Mouse (Mus musculus) CH12.LX (cell line): ENCODE measurements at regions not wholly inside any gene's neighbourhood (a gene's known extent, or its start where the extent isn't known, plus 50 kb on each side); places are given as distances from the start of the nearest gene placed in this dataset.

Experiments used
- DNase-seq: peaks from one replicate; pipeline ENCODE4 v3.0.0-alpha.2; 2013; ENCODE audit errors: extremely low read depth
- H3K27ac ChIP-seq: 2 replicates; pipeline ENCODE4 v1.5.1; 2012; ENCODE audit warnings: low read depth, mild to moderate bottlenecking, control low read depth, moderate library complexity; ENCODE audit not compliant: insufficient read depth
- H3K27me3 ChIP-seq: replicated peaks from 2 replicates; pipeline ENCODE3; 2012; ENCODE audit warnings: inconsistent platforms
- H3K36me3 ChIP-seq, 2 experiments: replicated peaks in 1 of 2; 2 replicates each; pipeline versions ENCODE3 to v1.6.1; 2012; ENCODE audit warnings: inconsistent platforms in 1 of 2, low read length in 1 of 2, mild to moderate bottlenecking in 1 of 2, mixed read lengths in 1 of 2, moderate library complexity in 1 of 2; ENCODE audit not compliant: control insufficient read depth in 1 of 2, insufficient read depth in 1 of 2
- H3K4me1 ChIP-seq, 2 experiments: 2 replicates each; pipeline ENCODE4 v1.6.1; 2012; ENCODE audit warnings: inconsistent platforms in 1 of 2, moderate library complexity in 1 of 2; ENCODE audit not compliant: insufficient read depth in 2 of 2, control insufficient read depth in 1 of 2
- H3K4me2 ChIP-seq: 2 replicates; pipeline ENCODE4 v1.6.1; 2012; ENCODE audit warnings: low read depth, mild to moderate bottlenecking, control low read depth; ENCODE audit not compliant: poor library complexity, insufficient read depth, severe bottlenecking
- H3K4me3 ChIP-seq, 3 experiments: fragments of 150-350 bp in 1 of 3; sonication (generic) in 1 of 3; replicated peaks in 1 of 3; 2 replicates each; pipeline versions ENCODE3 to v1.5.1; 2011 to 2012; ENCODE audit warnings: low read depth in 2 of 3, low read length in 2 of 3, mild to moderate bottlenecking in 2 of 3, moderate library complexity in 2 of 3, control low read depth in 1 of 3, improper control_type of control experiment in 1 of 3, inconsistent platforms in 1 of 3, mixed read lengths in 1 of 3; ENCODE audit not compliant: poor library complexity in 1 of 3
- H3K79me2 ChIP-seq: replicated peaks from 2 replicates; pipeline ENCODE4 v1.6.1; 2012; ENCODE audit warnings: mild to moderate bottlenecking, moderate library complexity; ENCODE audit not compliant: control insufficient read depth, poor library complexity, insufficient read depth, severe bottlenecking; ENCODE audit errors: extremely low read depth
- H3K9ac ChIP-seq: 2 replicates; pipeline ENCODE4 v1.6.1; 2012; ENCODE audit warnings: low read depth, mild to moderate bottlenecking, control low read depth, moderate library complexity; ENCODE audit not compliant: insufficient read depth
- H3K9me3 ChIP-seq: replicated peaks from 2 replicates; pipeline ENCODE3; 2012; ENCODE audit warnings: low read length, inconsistent platforms, mixed read lengths
- BHLHE40 ChIP-seq: IDR thresholded peaks from 2 replicates; pipeline ENCODE4 v1.6.1; 2011; ENCODE audit warnings: mild to moderate bottlenecking, low read depth, low read length, improper control_type of control experiment
- CHD2 ChIP-seq: IDR thresholded peaks from 2 replicates; pipeline ENCODE4 v1.6.1; 2011; ENCODE audit warnings: low read length, improper control_type of control experiment
- CTCF ChIP-seq, 2 experiments: IDR thresholded peaks in 1 of 2; conservative IDR thresholded peaks in 1 of 2; 2 replicates each; pipeline ENCODE4 v1.5.1; 2011 to 2012; ENCODE audit warnings: low read depth in 2 of 2, low read length in 2 of 2, improper control_type of control experiment in 1 of 2, inconsistent platforms in 1 of 2, mild to moderate bottlenecking in 1 of 2, moderate library complexity in 1 of 2
- EP300 ChIP-seq: IDR thresholded peaks from 2 replicates; pipeline ENCODE4 v1.6.1; 2011; ENCODE audit warnings: low read length, improper control_type of control experiment
- ETS1 ChIP-seq: conservative IDR thresholded peaks from 2 replicates; pipeline ENCODE4 v1.6.1; 2012; ENCODE audit warnings: low read depth, mild to moderate bottlenecking, inconsistent platforms, low read length, improper control_type of control experiment, moderate library complexity
- GABPA ChIP-seq: IDR thresholded peaks from 2 replicates; pipeline ENCODE4 v1.6.1; 2012; ENCODE audit warnings: low read depth, low read length, improper control_type of control experiment, inconsistent platforms; ENCODE audit not compliant: insufficient replicate concordance
- IRF4 ChIP-seq: IDR thresholded peaks from 2 replicates; pipeline ENCODE4 v1.6.1; 2014; ENCODE audit warnings: low read depth, mild to moderate bottlenecking, inconsistent platforms, low read length, improper control_type of control experiment
- JUND ChIP-seq: conservative IDR thresholded peaks from 2 replicates; pipeline ENCODE4 v1.6.1; 2011; ENCODE audit warnings: low read depth, low read length, improper control_type of control experiment
- MAX ChIP-seq: IDR thresholded peaks from 2 replicates; pipeline ENCODE4 v1.6.1; 2011; ENCODE audit warnings: low read length, improper control_type of control experiment
- MAZ ChIP-seq: IDR thresholded peaks from 2 replicates; pipeline ENCODE4 v1.6.1; 2012; ENCODE audit warnings: low read depth, mild to moderate bottlenecking, inconsistent platforms, low read length, improper control_type of control experiment, moderate library complexity
- MEF2A ChIP-seq: IDR thresholded peaks from 2 replicates; pipeline ENCODE4 v1.6.1; 2014; ENCODE audit warnings: low read depth, mild to moderate bottlenecking, inconsistent platforms, low read length, improper control_type of control experiment, borderline replicate concordance
- MYC ChIP-seq: IDR thresholded peaks from 2 replicates; pipeline ENCODE4 v1.6.1; 2011; ENCODE audit warnings: low read depth, mild to moderate bottlenecking, improper control_type of control experiment, low read length
- NELFE ChIP-seq: IDR thresholded peaks from 2 replicates; pipeline ENCODE4 v1.6.1; 2011; ENCODE audit warnings: low read depth, low read length, improper control_type of control experiment
- NRF1 ChIP-seq: IDR thresholded peaks from 2 replicates; pipeline ENCODE4 v1.6.1; 2014; ENCODE audit warnings: low read depth, mild to moderate bottlenecking, inconsistent platforms, low read length, improper control_type of control experiment, moderate library complexity
- PAX5 ChIP-seq: IDR thresholded peaks from 2 replicates; pipeline ENCODE4 v1.6.1; 2012; ENCODE audit warnings: low read length, inconsistent platforms, mixed read lengths
- POLR2A ChIP-seq: IDR thresholded peaks from 2 replicates; pipeline ENCODE4 v1.6.1; 2011; ENCODE audit warnings: low read depth, mild to moderate bottlenecking, improper control_type of control experiment, low read length
- POLR2AphosphoS2 ChIP-seq: IDR thresholded peaks from 2 replicates; pipeline ENCODE4 v1.6.1; 2011; ENCODE audit warnings: low read depth, low read length, improper control_type of control experiment
- RAD21 ChIP-seq: IDR thresholded peaks from 2 replicates; pipeline ENCODE4 v1.6.1; 2011; ENCODE audit warnings: low read depth, mild to moderate bottlenecking, low read length, improper control_type of control experiment, moderate library complexity
- SIN3A ChIP-seq: IDR thresholded peaks from 2 replicates; pipeline ENCODE4 v1.6.1; 2012; ENCODE audit warnings: low read length, improper control_type of control experiment, inconsistent platforms
- TBP ChIP-seq: conservative IDR thresholded peaks from 2 replicates; pipeline ENCODE4 v1.6.1; 2011; ENCODE audit warnings: low read depth, low read length, improper control_type of control experiment
- TCF12 ChIP-seq: IDR thresholded peaks from 2 replicates; pipeline ENCODE4 v1.6.1; 2014; ENCODE audit warnings: low read depth, mild to moderate bottlenecking, inconsistent platforms, low read length, improper control_type of control experiment
- UBTF ChIP-seq: IDR thresholded peaks from 2 replicates; pipeline ENCODE4 v1.6.1; 2012; ENCODE audit warnings: low read depth, mild to moderate bottlenecking, inconsistent platforms, low read length, improper control_type of control experiment, moderate library complexity
- USF1 ChIP-seq: IDR thresholded peaks from 2 replicates; pipeline ENCODE4 v1.6.1; 2014; ENCODE audit warnings: low read depth, mild to moderate bottlenecking, inconsistent platforms, low read length, improper control_type of control experiment
- USF2 ChIP-seq: conservative IDR thresholded peaks from 2 replicates; pipeline ENCODE4 v1.6.1; 2011; ENCODE audit warnings: low read depth, low read length, improper control_type of control experiment
- ZC3H11A ChIP-seq: IDR thresholded peaks from 2 replicates; pipeline ENCODE4 v1.6.1; 2012; ENCODE audit warnings: low read depth, mild to moderate bottlenecking, inconsistent platforms, low read length, improper control_type of control experiment
- ZKSCAN1 ChIP-seq: IDR thresholded peaks from 2 replicates; pipeline ENCODE4 v1.6.1; 2012; ENCODE audit warnings: low read depth, inconsistent platforms, low read length, improper control_type of control experiment, borderline replicate concordance
- ZNF384 ChIP-seq: IDR thresholded peaks from 2 replicates; pipeline ENCODE4 v1.6.1; 2012; ENCODE audit warnings: low read depth, low read length, improper control_type of control experiment, inconsistent platforms
- dilution Hi-C: fragments of 300-500 bp; cut with MboI; formaldehyde crosslinking; loops from 2 replicates; pipeline ENCODE4 v1.14.3; 2020; ENCODE audit warnings: low sequenced_read_pairs; ENCODE audit not compliant: extremely low pct_unique_long_range_greater_than_20kb, extremely low pct_ligation_motif_present
- in situ Hi-C: fragments of 300-500 bp; cut with MboI; formaldehyde crosslinking; loops from 3 replicates; pipeline ENCODE4 v1.14.3; 2019; ENCODE audit warnings: low sequenced_read_pairs, low pct_ligation_motif_present, low pct_unique_long_range_greater_than_20kb, mixed read lengths

DNA sequence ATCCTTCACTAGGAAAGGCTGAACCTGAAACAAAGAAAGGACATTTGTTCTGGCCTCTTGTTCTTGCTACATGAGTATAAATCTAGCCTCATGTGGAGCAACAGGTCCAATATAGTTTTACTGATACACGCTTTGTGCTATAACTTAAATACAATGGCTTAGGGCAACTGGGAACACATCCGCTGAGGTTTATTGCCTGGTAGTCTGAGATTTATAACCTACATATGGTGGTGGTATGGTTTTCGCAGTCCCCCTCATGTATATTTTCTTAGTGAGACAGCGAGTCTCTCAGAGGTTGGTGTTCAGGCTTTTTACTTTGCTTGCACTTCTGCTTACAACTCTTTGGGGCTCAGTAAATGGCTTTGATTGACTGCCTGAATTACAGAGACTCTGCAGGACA, 613.6 kb upstream of the Pkn2 start:
- Histone ChIP-seq H3K4me3 (no peak overlapping the region), H3K79me2 (no peaks in the 10 kb centered on the region), H3K36me3 (no peaks in the 10 kb centered on the region), H3K27me3 (no peaks in the 10 kb centered on the region), H3K9ac (no peak overlapping the region), H3K9me3 (no peaks in the 10 kb centered on the region), H3K4me1 (no peaks in the 10 kb centered on the region), H3K4me2 (no peak overlapping the region)
- dilution Hi-C loops (no loop called here), in situ Hi-C loops (no loop called here)
- no peak for DNase-seq
- no peak for TF ChIP-seq USF1
- TF ChIP-seq PAX5, result no peak
- TF ChIP-seq NRF1, result no peak
- TF ChIP-seq RAD21, result no peak
- no peak for TF ChIP-seq UBTF
- no peak for TF ChIP-seq USF2
- no peak for TF ChIP-seq MEF2A
- no peak for TF ChIP-seq BHLHE40
- TF ChIP-seq ZNF384, result no peak
- TF ChIP-seq ZC3H11A, result no peak
- TF ChIP-seq NELFE, result no peak
- no peak for TF ChIP-seq SIN3A
- TF ChIP-seq ETS1, result no peak
- no peak for TF ChIP-seq MAZ
- no peak for TF ChIP-seq MYC
- TF ChIP-seq EP300, result no peak
- no peak for TF ChIP-seq POLR2A
- TF ChIP-seq GABPA, result no peak
- TF ChIP-seq MAX, result no peak
- TF ChIP-seq POLR2AphosphoS2, result no peak
- TF ChIP-seq, all 38 proteins: peak for 0
- H3K27ac ChIP-seq, result no peak overlapping the region

DNA sequence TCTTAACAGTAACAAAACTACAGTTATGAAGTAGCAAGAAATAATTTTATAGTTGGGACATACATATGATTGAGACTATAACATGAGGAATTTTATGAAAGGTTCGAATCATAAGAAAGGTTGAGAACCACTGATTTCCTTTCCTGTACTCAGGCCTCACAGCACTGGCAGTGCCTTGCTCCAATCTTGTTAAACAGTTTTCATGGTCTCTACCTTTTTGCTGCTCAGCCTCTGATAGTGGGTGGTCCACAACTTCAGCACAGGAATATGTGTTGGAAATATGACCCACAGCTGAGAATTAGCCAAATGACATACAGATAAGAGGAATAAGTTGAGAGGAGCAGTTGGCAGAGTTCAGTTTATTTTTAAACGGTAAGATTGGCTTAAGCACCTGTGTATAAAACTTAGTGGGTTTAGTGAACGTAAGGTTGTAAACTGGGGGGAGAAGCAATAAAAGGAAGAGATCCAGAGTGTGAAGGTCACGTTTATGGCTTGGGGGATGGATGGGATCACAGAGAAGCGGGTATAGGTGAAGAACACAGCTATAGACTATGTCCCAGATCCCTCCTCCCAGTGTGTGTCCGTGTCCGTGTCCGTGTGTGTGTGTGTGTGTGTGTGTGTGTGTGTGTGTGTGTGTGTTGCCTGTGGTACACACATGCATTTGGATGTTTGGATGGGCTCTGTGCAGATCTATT, 596.3 kb upstream of the Pkn2 start:
- H3K4me1 ChIP-seq, result no peaks in the 10 kb centered on the region
- DNase-seq, result no peak
- no peak overlapping the region for H3K27ac ChIP-seq
- no peak overlapping the region for H3K4me3 ChIP-seq
- no peaks in the 10 kb centered on the region for H3K36me3 ChIP-seq
- no peak for TF ChIP-seq POLR2AphosphoS2
- TF ChIP-seq IRF4, result no peak
- no peak for TF ChIP-seq TBP
- TF ChIP-seq ZKSCAN1, result no peak
- no peak for TF ChIP-seq NRF1
- TF ChIP-seq MAZ, result no peak
- TF ChIP-seq CHD2, result no peak
- no peak for TF ChIP-seq MEF2A
- no peak for TF ChIP-seq JUND
- TF ChIP-seq TCF12, result no peak
- no peak for TF ChIP-seq EP300
- TF ChIP-seq CTCF (conservative IDR thresholded peaks at IDR 0.05 in 1 of 2, IDR thresholded peaks at IDR 0.05 in 1 of 2; ENCODE audit: low read depth in 2 of 2, low read length in 2 of 2), result no peak
- TF ChIP-seq PAX5, result no peak
- no peak for TF ChIP-seq USF2
- no peak overlapping the region for H3K9ac ChIP-seq
- H3K4me2 ChIP-seq, result no peak overlapping the region
- no peaks in the 10 kb centered on the region for H3K79me2 ChIP-seq
- in situ Hi-C loops (no loop called here), dilution Hi-C loops (no loop called here)
- H3K27me3 ChIP-seq, result no peaks in the 10 kb centered on the region
- H3K9me3 ChIP-seq, result no peaks in the 10 kb centered on the region
